Mouse (Mus musculus) ovary, adult 18-20 months (tissue): Measurements from ENCODE around the gene Smg1.

Experiments used
- DNase-seq: peaks from one replicate; pipeline ENCODE4 v3.0.0; 2022; ENCODE audit warnings: low spot score, mixed read lengths

The Smg1 gene

DNA sequence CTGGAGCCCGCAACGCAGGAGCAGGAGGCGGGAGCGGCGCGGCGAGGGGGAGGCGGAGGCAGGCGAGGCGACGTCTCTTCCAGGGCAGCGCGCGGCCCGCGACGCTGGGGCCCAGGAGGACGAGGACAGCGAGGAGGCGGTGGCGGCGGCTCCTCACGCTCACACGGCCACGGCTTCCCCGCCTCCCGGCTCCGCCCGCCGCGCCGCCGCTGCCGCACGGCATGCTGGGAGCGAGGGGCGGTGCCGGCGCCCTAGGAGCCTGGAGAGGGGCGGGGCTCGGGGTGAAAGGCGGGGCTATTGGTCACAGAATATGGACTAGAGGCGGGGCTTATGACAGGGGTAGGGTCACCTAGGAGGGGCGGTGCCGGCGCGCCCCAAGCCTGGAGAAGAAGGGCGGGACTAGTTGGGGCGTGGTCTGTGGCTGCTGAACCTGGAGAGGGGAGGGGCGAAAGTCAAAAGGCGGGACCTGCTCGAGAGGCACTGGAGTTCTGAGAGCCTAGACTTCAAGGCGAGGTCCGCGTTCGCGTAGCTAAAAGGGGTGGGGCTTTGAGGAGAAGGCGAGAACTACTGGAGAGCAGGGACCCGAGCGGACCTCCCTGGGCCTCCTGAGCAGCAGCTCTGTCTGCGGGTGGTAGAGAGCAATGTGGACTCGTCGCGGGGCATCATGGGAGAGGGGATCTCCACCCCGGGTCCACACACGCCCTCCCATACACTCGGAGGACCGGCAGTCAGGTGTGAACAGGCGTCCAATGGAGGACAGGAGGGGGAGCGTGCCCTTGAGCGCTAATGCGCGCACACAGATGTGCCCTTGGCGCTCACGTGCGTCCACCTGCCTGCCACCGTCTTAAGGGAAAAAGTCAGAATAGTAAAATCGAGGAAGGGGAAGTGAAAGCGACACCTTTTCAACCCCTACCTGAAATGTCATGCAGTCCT is at the start of gene Smg1:
Gene Smg1 (minus strand): TSS at position 218 of the 933 bp plus-strand sequence.
- DNase-seq = peak; percentile 99

DNA sequence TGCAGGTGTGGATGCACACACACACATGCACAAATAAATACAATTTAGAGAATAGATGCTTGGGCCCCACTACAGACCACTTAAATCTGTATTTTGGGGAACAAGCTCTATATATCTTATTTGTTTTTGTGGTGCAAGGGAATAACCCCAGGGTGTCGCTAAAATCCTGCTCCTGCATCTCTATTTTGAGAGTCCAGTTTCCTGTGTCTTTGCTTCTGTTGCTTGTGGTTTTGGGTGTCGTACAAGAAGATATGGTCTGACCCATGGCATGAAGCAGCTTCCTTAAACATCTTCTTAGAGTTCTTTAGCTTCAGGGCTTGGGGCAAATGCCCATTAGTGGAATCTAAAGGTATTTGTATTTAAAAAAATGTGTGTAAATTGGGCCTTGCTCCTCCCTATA is 39.7 kb upstream of the Smg1 start:
- DNase-seq = no peak

DNA sequence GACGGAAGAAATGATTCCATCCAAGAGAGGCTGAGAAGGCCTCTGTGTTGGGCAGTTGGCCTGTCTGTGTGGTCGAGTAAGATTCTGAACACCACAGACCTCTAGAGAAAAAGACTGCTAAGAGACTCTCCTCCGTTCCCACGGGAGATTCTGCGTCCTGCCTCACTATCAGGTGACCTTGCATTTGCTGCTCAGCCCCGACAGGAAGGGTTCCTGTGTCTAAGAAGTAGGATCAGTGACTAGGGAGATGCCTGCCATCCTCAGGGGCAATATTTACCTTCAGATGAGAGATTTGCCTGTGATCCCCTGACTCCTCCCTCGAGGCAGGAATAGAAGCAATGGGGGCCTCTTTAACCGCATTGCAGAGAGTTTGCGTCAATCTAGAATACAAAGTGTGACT is 39.1 kb upstream of the Smg1 start:
- DNase-seq = no peak

DNA sequence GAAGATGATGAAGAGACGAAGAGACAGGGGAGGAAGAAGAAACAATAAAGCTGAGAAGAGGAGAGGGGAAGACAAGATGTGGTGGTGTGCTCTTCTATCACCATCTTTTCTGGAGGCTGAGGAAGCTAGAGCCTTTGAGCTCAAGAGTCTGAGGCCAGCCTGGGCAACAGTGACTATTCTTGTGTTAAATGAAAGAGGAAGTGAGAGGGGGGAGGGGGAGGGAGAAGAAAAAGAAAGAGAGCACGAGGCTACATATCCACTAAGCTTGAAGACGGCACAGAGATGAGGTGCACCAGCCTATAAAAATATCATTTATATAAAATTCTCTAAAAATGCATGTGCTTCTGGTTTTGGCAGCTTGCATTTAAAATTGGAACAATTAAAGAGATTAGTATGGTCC is 36.1 kb upstream of the Smg1 start:
- no peak for DNase-seq

DNA sequence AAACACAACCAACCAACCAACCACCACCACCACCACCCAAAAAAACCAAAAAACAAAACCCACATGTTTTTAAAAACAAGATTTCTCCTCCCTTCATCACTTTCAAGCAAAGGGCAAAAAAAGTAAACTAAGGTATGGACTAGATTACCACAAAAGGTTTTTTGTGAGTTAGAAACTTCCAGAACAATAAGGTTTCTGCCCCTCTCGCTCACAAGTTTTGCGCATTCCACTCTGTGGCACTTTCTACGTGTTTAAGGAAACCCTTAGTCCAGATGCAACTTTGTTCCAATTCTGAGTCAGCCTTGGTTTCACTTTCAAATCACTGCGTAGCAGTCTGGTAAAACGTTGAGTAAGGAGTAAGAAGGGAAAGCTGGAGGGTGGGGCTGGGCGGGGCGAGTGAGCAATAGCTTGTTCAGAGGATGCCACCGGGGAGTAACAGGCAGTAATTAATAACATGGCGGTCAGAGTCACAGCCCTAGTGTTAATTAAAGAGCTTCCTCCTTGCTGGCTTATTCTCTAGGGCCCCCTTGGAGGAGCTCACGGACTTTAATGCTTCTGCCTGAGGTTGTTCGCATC is 34.0 kb upstream of the Smg1 start:
- DNase-seq = peak; percentile 27

DNA sequence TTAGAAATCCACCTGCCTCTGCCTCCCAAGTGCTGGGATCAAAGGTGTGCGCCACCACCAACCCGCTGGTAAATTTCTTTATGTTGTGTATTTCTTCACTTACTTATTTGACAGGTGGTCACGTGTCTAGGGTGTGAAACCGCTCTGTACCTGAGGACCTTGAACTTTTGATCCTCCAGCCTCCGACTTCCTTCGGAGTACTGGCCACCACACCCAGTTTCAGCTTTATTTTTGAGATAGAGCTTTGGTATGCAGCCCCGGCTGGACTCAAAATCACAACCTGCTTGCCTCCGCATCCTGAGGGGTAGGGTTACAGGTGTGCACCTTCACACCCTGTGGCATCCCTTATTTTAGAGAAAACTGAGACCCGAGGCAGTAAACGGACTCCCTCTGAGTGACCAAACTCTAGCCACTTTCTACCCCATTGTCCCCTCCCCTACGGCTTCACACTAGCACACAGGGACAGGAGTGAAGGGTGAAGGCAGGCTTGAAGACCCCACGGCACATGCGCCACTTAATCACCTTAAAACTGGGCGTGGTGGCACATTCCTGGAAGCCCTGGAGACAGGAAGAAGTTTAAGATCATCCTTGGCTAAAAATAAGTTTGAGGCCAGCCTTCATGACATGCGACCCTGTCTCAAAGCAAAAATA is 33.3 kb upstream of the Smg1 start:
- no peak for DNase-seq

DNA sequence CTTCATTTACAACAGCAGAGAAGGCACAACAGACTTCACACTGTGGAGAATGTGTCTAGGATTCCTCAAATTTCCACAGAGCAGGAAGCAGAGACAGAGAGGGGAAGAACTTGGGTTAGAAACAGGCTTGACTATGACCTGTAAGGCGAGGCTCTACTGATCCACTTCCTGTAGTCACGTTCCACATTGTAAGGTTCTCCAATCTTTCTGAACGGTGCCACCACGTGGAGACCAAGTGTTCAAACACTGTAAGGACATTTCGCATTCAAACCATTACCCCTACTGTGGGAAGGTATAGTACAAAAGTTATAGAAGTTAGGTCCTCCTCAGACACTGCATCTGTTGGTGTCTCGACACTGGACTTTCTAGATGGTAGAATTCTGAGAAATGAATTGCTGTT is 31.8 kb upstream of the Smg1 start:
- no peak for DNase-seq

DNA sequence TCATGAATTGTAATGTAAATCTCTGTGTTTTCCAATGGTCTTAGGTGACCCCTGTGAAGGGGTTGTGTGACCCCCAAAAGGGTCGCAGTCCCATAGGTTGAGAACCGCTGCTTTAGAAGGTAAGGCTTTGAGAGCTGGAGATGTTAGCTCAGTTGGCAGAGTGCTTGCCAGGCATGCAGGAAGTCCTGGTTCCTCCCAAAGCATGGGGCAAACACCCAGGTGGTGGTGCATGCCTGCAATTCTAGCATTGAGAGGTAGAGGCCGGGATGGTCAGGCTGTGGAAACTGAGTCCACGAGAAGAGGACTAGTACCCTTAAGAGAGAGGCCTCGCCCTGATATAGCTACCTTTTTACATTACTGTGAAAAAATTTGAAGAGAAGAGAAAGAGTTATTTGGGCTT is 31.4 kb upstream of the Smg1 start:
- DNase-seq = no peak

DNA sequence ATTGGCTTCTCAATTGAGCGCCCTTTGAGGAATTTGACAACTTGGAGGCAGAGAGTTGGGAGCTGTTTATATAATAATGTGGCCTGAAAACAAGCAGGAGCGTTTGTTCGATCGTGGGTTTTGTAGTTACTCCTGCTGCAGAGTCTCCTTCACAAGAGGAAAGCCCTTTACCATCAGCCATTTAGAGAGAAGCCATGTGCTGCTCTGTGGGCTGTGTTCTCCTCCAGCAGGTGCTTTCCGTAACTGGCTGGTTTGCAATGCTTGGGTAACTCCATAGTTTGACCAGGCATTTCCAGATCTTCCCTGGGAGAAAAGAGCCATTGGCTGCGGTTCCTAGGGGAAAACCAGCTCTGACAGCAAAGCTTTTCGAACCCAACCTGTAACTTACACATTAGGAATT is 30.7 kb upstream of the Smg1 start:
- no peak for DNase-seq

DNA sequence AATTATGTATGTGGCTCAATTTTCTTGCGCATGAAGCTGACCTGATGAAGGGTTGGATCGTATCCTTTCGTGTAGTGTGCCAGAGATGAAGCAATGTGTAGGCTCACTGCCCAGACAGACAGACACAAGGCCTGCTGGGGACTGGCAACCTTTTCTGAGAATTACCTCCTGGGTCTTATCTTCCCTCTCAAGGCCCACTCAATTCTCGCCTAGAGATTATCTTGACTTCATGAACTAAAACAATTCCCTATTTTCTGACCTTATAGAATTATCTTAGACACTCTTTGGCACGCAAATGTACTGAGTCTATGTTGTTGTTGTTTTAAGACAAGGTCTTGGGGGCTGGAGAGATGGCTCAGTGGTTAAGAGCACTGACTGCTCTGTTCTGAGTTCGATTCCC is 22.6 kb upstream of the Smg1 start:
- DNase-seq = peak; percentile 67

DNA sequence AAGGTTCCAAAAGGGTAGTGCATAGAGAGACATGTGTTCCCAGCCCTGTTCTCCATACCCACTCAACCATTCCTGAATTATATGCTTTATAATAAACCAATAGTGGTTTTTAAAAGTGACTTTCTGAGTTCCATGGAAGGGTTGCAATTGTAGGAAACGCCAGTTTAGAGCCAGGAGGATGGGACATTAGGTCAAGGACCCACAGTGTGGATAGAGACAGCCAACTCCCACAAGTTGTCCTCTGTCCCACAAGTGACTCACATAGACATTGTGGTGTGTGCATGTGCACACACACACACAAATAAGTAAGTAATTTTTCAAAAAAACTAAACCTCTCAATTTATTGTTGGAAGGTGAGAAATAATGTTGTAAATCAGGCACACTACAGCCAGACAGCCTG is 20.1 kb upstream of the Smg1 start:
- no peak for DNase-seq

DNA sequence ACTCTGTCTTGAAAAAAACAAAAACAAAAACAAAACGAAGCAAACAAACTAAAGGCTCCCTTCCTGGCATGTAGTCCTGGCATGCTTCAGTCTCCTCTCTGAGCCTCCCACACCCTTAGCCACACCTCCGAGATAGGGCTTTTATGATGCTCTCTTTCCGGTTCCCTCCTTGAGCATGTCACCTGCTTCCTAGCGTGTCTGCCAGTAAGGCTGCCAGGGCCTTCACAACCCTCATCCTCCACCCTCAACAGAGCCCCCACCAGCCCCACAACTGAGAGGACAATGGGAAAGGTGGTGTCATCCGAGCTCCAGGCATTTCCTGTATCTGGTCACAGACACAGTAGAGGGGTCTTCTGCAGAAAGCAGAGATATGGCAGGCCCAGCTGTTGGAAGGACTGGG is 18.9 kb upstream of the Smg1 start:
- no peak for DNase-seq

DNA sequence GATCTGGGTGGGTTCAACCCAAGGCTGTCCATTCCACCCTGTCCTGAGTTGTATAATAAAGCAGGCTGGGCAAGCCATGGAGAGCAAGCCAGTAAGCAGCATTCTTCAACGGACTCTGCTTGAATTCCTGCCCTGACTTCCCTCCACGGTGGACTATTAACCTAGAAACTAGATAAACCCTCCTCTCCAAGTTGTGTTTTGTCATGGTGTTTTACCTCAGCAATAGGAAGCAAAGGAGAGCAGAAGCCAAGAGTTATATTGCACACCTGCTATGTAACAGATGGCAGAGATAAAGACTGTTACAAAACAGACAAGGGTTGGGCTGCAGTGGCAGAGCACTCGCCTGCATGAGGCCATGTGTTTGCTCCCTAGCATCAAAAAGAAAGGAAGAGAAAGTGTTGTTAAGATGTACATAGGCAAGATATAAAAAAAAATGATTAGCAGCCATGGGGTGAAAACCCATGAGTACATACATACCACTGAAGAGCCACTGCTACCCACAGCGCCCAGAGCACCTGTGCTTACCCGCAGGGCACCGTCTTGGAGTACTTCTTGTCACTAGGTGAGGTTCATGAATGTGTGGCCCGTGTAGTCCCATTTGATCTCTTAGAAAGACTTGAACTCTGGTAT is 16.3 kb upstream of the Smg1 start:
- DNase-seq = no peak

DNA sequence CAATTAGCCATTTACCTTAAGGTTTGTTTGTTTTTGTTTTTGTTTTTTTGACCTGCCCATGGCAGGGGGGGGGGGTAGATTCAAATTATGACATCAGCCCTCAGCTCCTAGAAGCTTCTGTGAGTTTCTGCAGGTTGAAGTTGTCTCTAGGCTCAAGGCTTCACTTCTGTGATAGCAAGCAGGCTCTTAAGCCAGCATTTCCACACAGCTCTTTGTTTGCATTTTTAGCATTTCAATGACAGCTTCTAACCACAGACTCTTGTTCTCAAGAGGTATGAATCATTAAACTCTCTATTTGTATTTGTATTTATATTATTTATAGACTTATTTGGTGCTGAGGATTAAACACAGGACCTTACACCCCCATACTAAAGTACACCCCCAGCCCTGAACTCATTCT is 15.0 kb upstream of the Smg1 start:
- no peak for DNase-seq

DNA sequence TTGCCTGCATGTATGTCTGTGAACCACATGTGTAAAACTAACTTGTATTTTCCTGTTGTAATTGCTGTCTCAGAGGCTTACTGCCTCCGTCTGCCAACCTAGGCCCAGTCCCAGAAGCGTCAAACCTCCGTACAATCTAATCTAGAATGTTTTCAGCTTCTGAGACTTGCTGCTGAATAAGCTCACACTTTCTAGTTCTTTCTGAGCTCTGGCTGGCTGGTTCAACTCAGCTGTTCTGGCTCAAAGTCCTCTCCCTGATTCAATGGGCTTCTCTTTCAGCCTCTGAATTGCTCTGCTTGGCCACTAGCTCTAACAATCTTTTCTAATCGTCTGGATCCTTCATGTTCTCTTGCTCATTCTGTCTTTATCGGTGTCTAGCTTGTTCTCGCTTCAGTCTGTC is 13.3 kb upstream of the Smg1 start:
- DNase-seq = no peak

DNA sequence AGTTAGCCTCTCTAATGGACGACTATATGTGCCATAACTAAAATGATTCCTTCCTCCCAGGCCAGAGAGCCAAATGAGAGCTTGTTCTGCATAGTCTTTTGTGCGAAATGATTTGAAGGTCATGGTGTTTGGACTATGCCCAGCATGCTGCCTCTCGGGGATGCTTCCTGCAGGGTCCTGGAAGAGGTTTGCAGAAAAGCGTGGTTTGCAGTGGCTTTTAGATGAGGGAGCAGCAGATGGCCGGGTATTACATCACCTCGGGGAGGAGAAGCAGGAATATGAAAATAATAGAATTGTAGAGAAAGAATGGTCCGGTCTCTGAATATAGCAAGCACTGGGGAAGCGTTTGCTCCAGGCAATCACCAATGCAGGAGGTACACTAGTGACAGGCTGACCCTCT is 11.0 kb upstream of the Smg1 start:
- no peak for DNase-seq

DNA sequence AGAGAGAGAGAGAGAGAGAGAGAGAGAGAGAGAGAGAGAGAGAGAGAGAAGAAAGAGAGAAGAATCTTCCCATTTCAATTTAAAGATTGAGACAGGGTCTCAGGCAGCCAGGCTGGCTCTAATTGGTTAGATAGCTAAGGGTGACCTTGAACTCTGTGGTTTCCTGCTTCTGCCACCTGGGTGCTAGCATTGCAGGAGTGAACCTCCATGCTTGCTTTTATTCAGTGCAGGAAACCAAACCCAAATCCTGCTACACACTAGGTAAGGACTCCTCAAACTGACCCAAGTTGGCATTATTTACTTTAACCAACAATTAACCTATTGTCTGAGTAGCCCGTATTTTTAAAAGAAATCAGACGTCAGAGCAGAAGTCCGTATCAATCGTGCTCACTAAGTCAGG is 10.5 kb upstream of the Smg1 start:
- DNase-seq = no peak

DNA sequence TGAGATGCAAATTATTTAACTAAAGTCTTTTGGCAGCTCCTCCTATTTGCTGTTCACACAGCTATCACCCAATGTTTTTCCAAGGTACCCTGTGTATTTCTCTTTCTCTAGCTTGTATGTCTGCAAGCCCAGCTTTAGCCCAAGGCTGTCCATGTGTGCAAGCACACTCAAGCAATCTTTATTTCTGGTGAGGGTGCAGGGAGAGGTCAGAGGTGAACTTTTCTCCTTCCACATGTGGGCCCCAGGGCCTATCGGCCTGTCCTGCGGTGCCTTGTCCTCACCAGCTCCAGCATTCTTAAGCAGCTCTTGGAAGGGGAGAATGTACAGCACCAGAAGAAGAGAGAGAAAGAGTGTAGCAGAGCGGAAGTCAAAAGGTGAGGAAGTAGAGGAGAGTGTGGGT is 9.5 kb upstream of the Smg1 start:
- DNase-seq = no peak

DNA sequence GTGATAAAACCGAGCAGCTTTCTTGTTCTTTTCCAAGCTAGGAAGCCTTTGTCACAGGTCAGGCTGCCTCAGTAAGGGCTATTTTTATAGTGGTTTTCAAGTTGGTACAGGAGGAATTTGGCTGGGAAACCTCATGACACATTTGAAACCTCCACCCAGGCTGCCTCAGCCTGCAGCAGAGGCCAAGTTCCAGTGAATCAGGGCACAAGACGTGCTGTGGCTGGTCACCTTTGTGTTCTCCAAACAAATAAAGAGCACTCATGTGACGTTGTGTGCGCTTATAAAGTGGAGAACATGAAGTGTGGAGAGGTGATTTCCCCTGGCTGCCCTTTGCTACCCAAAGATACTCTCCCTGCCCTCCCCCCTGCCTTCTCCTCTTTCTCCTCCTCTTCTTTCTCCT is 8.9 kb upstream of the Smg1 start:
- peak; percentile 26 for DNase-seq

DNA sequence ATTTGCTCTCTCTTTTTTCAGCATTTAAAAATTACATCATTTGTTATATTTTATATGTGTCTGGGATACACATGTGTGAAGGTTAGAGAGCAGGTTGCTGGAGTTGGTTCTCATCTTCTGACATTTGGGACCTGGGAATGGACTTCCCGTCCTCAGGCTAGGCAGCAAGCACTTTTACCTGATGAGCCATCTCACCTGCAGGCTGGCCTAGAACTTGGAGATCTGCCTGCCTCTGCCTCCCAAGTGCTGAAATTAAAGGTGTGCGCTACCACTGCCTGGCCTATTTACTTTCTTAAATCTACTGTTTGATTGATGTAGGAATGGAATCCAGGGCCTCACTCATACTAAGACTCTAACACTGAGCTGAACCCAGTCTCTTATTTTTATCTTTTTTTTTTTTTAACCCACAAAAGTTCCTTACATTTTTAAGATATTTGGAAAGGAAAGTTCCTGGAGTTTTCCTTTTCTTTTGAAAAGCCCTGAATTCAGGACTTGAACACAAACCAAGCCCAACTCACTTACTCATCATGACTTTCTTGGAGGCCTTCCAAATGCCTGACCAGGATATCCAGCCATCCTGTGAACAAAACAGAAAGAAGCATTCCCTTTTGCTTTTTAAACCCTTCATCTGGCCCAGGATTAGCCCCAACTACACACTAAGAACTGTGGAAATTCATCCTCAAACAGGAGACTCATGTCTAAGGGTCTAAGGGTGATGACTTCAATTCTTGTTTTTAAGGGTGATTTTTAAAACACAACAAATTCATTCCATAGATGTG is 8.1 kb upstream of the Smg1 start:
- no peak for DNase-seq

DNA sequence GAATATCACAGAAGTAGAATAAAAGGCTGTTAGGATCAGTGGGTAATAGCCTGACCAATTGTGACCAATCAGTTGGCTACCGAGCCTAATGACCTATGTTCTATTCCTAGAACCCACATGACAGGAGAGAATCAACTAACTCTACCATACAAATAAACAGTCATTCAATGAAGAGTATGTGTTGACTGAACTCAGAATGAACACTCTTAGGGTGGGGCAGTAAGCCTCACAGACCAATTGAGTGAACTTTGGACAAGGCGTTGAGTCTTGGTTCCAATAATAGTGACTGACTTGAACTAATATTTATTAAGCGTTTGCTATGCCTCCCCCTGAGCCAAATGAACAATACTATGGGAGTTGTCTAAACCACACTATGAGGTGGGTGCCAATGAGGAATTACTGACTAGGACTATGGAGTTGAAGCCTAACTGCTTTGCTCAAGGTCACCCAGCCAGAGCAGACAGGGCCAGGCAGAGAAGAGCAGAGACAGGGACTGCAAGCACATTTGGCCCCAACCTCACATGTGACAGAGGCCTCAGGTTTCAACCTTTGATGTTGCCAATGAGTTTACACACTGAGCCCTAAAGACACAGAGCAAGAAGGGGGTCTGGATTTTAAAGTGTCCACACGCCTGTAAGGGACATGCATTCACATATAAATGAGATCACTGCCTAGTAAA is 7.2 kb upstream of the Smg1 start:
- no peak for DNase-seq
